ENCODE assay signal across 23 mouse cellular contexts in the genomic region with DNA sequence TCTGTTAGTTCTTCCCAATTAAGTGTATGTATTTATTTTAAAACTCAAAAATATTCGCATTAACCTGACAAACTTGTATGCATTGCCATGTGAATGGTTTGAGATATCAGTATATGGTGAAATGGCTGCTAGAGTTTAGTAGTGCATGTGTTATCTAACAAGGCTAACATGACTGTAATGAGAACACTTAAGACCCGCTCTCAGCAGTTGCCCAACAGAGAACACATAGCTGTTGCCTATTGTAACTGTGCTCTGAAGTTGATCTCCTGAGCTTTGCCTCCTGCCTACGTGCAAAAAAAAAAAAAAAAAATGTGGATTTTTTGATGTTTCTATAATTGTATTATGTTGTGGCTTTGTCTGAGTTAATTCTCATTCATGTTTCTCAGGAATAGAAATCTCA.
"Had no signal": no experiment of that assay in that cellular context is flagged by ENCODE, and none has a peak within 500 bp of the region (broad histone marks: within the 10 kb centered on the region; RNA-seq: fewer than 3 reads in every experiment).

No protein-coding gene starts in this region.

- ATAC-seq: hindbrain, embryonic 16.5 days; inflammation-experienced regulatory T-cells, adult 6 months; intestine, embryonic 15.5 days; intestine, postnatal 0 days had no signal

- H3K4me3 ChIP-seq: heart, embryonic 10.5 days; heart, embryonic 12.5 days; hindbrain, embryonic 10.5 days; hindbrain, embryonic 12.5 days; intestine, embryonic 15.5 days; layer of hippocampus, adult 2 months; left cerebral cortex, adult 2 months; limb, embryonic 10.5 days; limb, embryonic 12.5 days had no signal

- H3K36me3 ChIP-seq: heart, embryonic 10.5 days; heart, embryonic 12.5 days; hindbrain, embryonic 10.5 days; hindbrain, embryonic 12.5 days; intestine, embryonic 15.5 days; limb, embryonic 10.5 days; limb, embryonic 12.5 days had no signal

- H3K4me2 ChIP-seq: heart, embryonic 12.5 days; hindbrain, embryonic 12.5 days; hindbrain, embryonic 14.5 days; intestine, embryonic 15.5 days; limb, embryonic 12.5 days had no signal

- H3K9me3 ChIP-seq: heart, embryonic 10.5 days; heart, embryonic 12.5 days; hindbrain, embryonic 10.5 days; hindbrain, embryonic 12.5 days; intestine, embryonic 15.5 days; limb, embryonic 10.5 days; limb, embryonic 12.5 days had no signal

- H3K27ac ChIP-seq: heart, embryonic 10.5 days; hindbrain, embryonic 10.5 days; hindbrain, embryonic 12.5 days; hindbrain, embryonic 14.5 days; intestine, embryonic 15.5 days; layer of hippocampus, adult 2 months; left cerebral cortex, adult 2 months; limb, embryonic 10.5 days; limb, embryonic 12.5 days had no signal

- H3K27me3 ChIP-seq: heart, embryonic 12.5 days; hindbrain, embryonic 12.5 days; intestine, embryonic 15.5 days; limb, embryonic 12.5 days had no signal

- H3K4me1 ChIP-seq: heart, embryonic 10.5 days; heart, embryonic 12.5 days; hindbrain, embryonic 10.5 days; hindbrain, embryonic 12.5 days; intestine, embryonic 15.5 days; limb, embryonic 10.5 days; limb, embryonic 12.5 days had no signal

- H3K9ac ChIP-seq: heart, embryonic 12.5 days; hindbrain, embryonic 12.5 days; hindbrain, embryonic 14.5 days; intestine, embryonic 15.5 days; limb, embryonic 12.5 days had no signal

- DNase-seq: gastrocnemius, postnatal 25 days; heart, adult 18-20 months; heart, postnatal 10 days; heart, postnatal 4 days; kidney, adult 18-20 months; kidney, adult 8-10 months; kidney, postnatal 10 days; kidney, postnatal 25 days; kidney, postnatal 4 days; liver had no signal
